ENCODE assay signal across 27 mouse cellular contexts in the genomic region with DNA sequence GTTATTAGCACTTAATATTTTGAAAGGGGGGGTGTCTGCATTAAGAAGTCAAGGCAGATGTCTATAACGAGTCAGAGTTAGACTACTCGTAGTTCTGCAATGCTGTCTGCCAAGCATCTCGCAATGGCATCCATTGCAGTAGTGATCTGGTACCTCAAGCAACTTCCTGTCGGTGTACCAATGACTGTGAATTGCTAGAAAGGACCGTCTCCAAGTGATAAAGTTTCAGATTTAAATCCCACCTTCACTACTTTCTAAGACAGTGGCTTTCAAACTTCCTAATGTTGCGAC.
"Had no signal": no experiment of that assay in that cellular context is flagged by ENCODE, and none has a peak within 500 bp of the region (broad histone marks: within the 10 kb centered on the region; RNA-seq: fewer than 3 reads in every experiment).

No protein-coding gene starts in this region.

- H3K4me2 ChIP-seq: heart, embryonic 12.5 days; hindbrain, embryonic 12.5 days; hindbrain, embryonic 14.5 days; intestine, embryonic 15.5 days; kidney, embryonic 15.5 days; limb, embryonic 12.5 days had no signal

- H3K4me3 ChIP-seq: heart, embryonic 10.5 days; heart, embryonic 12.5 days; hindbrain, embryonic 10.5 days; hindbrain, embryonic 12.5 days; intestine, embryonic 15.5 days; kidney, embryonic 15.5 days; left cerebral cortex, adult 2 months; limb, embryonic 10.5 days; limb, embryonic 12.5 days had no signal

- H3K36me3 ChIP-seq: heart, embryonic 10.5 days; heart, embryonic 12.5 days; hindbrain, embryonic 10.5 days; hindbrain, embryonic 12.5 days; intestine, embryonic 15.5 days; kidney, embryonic 15.5 days; limb, embryonic 10.5 days; limb, embryonic 12.5 days had no signal

- H3K27ac ChIP-seq: heart, embryonic 10.5 days; hindbrain, embryonic 10.5 days; hindbrain, embryonic 12.5 days; hindbrain, embryonic 14.5 days; intestine, embryonic 15.5 days; kidney, embryonic 15.5 days; kidney, postnatal 0 days; left cerebral cortex, adult 2 months; limb, embryonic 10.5 days; limb, embryonic 12.5 days had no signal

- H3K4me1 ChIP-seq: heart, embryonic 10.5 days; hindbrain, embryonic 10.5 days; hindbrain, embryonic 12.5 days; intestine, embryonic 15.5 days; kidney, embryonic 15.5 days had no signal

- ATAC-seq: forebrain, postnatal 0 days; hindbrain, embryonic 16.5 days; inflammation-experienced regulatory T-cells, adult 6 months; intestine, embryonic 15.5 days; intestine, postnatal 0 days had no signal

- H3K9ac ChIP-seq: forebrain, postnatal 0 days; heart, embryonic 12.5 days; hindbrain, embryonic 12.5 days; hindbrain, embryonic 14.5 days; intestine, embryonic 15.5 days; kidney, embryonic 15.5 days; limb, embryonic 12.5 days had no signal

- H3K9me3 ChIP-seq: heart, embryonic 10.5 days; heart, embryonic 12.5 days; hindbrain, embryonic 10.5 days; hindbrain, embryonic 12.5 days; intestine, embryonic 15.5 days; kidney, embryonic 15.5 days; limb, embryonic 10.5 days; limb, embryonic 12.5 days had no signal

- H3K27me3 ChIP-seq: heart, embryonic 12.5 days; hindbrain, embryonic 12.5 days; intestine, embryonic 15.5 days; kidney, embryonic 15.5 days; limb, embryonic 12.5 days had no signal

- DNase-seq: forebrain, postnatal 0 days; gastrocnemius, postnatal 14 days; gastrocnemius, postnatal 36 days; heart, adult 18-20 months; heart, postnatal 10 days; heart, postnatal 4 days; kidney, adult 18-20 months; kidney, adult 9 months; kidney, postnatal 14 days; kidney, postnatal 36 days; layer of hippocampus, adult 9-11 months; layer of hippocampus, postnatal 36 days; liver had no signal
